Mouse (Mus musculus) embryo, embryonic 9.5 days (tissue): ENCODE measurements around the gene Tbc1d1.

ENCODE experiments used
- DNase-seq: peaks from one replicate; pipeline ENCODE4 v3.0.0-alpha.2; 2017; ENCODE audit errors: extremely low spot score

Gene Tbc1d1

DNA sequence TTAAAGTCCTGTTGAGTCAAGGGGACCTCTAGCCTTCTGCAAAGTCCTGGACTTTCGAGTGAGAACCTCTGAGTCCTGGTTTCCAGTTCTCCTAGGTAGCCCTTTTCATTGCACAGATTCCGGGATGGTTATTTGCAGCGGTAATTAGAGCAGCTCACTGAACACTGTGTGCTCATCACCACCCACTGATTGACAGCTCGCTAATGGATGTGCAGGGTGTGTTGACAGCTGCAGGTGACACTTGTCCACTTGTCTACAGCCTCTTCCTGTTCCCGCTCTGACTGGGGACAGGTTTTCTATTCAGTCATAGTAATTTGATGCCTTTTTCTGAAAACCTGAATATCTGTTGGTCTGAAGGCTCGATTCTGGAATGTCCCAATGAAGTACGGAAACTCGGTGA is 50.8 kb downstream of the Tbc1d1 start:
- no peak for DNase-seq

DNA sequence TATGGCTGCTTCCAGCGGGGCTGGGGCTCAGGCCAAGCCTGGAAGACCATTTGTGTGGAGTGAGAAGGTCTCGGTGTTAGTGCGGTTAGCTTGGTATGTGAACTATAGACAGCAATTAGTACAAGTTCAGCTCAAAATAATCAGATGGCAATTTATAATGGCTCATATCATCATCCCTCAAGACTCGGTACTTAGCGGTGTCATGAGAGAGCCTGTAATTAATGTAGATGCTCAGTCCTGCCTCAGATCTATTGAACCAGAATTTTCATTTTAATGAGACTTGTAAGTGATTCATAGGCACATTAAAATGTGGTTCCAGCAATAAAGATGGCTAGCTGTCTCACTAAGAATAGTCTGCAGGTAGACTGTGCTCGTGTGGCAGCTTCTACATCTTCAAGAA is 51.7 kb downstream of the Tbc1d1 start:
- no peak for DNase-seq

DNA sequence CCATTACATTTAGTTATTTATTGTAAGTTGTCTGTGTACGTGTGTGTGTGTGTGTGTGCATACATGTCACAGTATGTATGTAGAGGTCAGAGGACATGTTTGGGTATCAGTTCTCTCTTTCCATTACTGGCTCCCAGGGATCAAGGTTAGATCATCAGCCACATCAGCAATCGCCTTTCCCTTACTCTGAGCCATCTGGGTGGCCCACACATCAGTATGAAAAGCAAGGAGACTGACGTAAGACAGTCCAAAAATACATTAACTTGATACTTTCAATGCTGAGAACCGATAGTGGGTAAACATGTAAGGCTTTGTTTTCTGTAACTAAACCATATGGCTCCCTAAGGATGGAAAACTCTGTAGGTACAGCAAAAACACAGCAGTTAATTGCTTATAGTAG is 54.7 kb downstream of the Tbc1d1 start:
- DNase-seq = no peak

DNA sequence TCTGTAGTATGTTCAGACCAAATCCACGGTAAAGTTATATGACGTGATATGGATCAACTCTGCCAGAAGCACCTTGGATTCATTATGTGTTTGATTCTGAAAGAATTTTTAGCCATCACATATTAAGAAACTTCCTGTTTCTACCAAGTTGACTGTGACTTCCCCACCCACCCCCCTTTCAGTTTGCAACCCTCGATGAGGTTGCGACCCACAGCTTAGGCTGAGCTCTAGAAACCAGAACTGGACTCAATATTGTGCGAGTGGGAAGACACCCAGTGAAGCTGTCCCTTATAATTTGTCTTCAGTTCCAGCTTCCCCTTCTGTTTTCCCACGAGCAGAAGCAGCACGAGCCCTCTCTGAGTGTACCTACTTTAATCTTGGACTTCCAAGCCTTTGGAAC is 55.2 kb downstream of the Tbc1d1 start:
- no peak for DNase-seq

DNA sequence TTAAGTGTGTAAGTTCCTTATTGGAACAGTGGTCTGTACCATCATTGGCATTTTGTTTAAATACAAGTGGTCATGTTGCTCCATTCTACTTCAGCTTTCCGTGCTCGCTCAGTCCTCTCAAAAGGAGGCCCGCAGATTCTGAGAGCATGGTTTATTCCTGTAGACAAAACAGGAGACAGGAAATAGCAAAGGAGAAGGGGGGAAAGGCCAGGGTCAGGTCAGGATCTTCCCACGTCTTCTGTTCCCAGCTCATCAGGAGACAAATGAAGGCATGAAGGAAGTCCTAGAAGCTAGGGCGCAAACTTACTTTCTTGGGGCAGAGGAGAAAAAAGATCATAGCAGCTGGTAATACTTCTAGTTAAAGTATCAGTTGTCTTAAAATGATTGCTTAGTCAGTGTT is 56.1 kb downstream of the Tbc1d1 start:
- DNase-seq = no peak

DNA sequence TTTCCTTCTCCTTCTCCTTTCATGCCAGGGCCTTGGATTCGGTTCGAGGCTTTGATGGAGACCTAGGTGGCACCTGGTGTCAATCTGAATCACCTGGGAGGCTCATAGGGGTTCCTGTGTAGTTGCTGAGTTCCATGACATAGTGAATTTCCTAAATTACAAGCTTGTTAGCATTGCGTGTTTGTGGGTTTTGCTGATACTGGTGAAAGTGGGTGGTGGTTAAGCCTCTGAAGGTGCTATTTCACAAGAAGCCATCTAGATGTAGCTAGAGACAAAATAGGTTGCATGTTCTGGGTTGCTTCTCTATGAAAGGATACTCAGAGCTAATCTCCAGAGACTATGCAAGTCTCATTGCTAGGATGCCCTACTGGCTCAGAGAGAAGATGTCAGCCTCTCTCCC is 56.5 kb downstream of the Tbc1d1 start:
- no peak for DNase-seq

DNA sequence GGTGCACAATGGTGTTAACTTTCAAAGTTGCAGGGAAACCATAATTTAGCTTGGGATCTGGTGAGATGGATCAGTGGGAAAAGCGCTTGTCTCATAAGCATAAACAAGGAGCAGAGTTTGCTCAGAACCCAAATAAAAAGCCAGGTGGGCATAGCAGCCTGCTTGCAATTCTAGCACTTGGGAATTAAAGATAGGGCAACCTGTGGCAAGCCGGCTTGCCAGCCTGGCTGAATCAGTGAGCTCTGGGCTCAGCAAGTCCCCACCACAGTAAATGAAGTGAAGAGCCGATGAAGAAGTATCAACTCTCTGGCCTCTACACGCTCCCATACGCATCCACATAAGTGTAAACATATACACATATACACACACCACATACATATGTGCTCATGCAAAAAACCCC is 59.7 kb downstream of the Tbc1d1 start:
- DNase-seq = no peak

DNA sequence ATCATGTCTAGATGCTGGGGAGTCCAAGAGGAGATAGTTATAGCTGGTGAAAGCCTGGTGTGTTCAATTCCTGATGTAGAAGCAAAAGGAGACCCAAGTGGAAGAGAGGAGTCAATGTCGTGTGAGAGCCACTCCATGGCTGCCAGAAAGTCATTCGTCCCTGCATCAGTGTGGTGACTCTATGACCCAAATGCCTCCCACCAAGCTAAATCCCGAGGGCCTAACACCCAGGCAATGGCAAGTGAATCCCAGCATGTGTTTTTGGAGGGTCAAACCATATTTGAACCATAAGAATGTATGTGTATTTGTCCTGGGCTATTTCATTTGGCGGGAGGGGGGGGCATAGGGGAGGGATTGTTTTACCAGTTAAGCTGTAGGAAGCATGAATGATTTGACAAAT is 60.2 kb downstream of the Tbc1d1 start:
- no peak for DNase-seq

DNA sequence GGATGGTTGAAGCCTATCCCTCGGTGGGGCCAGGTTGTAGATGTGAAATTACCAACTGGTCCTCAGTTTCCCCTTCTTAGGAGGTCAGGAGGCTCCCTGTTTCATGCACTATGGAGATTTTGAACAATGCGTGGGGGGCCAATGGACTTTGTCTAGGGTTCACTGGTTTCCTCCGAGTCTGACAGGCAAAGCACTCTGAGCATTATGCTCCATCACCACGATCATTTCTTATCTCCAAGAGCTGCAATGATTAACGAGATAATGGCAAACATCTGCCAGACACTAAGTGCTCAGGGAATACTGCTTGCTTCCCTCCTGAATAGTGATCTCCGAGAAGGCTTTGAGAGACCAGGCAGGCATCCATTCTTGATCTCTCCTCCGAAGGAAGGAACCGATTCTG is 61.2 kb downstream of the Tbc1d1 start:
- no peak for DNase-seq

DNA sequence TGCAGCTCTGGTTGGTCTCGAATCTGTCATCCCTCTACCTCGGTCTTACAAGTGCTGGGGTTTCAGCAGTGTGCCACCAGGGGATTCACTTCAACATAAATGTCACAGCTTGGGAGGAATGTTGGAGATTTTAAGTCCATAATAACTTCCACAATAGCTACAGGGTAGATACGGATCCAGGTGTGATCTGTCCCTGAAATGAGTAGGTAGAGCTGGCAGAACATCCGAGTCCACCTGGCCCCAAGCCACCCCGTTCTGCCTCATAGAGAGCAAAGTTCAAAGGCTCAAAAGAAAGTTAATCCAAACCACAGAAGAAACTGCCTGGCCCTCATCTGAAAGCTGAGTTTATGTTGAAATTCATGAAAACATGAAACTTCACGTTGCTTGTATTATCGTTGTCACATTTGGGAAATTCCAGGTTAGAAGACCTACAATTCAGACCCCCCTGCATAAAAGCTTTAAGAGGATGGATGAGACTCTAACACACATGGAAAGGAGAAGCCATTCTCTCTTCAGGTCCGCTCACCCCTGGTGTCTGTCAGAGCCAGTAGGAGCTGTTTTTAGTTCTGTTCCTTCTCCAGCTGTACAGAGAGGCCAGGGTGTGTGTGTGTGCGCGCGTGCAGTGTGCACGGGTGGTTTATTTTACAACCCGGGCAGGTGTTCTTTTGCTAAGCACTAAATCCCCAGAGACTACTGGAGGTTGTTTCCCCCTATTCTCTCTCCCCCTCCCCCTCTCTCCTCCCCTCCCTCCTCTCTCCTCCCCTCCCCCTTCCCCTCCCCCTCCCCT is 61.9 kb downstream of the Tbc1d1 start:
- no peak for DNase-seq

DNA sequence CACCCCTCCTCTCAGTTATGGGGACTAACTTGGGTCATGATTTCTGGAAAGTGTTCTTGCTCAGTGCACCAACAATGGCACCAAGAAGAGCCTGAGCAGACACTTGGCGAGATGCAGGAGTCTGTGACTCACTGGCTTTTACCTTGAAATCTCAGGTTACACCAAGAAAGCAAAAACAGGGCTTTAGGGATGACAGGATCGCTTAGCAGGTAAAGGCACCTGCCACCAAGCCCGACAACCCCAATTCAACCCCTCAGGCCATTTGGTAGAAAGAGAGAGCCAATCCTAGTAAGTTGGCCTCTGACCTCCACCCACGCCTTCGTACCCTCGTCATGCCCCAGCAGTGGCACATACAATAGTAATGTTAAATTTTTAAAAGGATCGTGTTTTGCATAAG is 62.5 kb downstream of the Tbc1d1 start:
- DNase-seq = no peak

DNA sequence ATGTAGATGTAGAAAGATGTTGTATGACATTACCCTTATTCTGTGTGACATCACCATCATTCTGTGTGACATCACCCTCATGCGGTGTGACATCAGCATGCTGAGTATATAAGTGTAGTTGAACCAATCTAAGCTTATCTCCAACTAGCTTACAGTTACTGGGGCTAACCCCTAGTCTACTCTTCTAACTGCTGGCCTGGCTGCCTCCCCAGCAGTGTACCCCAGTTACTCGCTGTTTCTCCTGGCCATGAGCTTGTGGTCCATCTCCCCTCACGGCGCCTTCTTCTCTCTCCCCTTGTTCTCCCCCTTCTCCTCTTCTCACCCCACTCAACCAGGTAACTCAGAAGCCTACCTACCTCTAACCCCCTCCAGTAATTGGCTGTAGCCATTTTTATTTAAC is 64.7 kb downstream of the Tbc1d1 start:
- no peak for DNase-seq

DNA sequence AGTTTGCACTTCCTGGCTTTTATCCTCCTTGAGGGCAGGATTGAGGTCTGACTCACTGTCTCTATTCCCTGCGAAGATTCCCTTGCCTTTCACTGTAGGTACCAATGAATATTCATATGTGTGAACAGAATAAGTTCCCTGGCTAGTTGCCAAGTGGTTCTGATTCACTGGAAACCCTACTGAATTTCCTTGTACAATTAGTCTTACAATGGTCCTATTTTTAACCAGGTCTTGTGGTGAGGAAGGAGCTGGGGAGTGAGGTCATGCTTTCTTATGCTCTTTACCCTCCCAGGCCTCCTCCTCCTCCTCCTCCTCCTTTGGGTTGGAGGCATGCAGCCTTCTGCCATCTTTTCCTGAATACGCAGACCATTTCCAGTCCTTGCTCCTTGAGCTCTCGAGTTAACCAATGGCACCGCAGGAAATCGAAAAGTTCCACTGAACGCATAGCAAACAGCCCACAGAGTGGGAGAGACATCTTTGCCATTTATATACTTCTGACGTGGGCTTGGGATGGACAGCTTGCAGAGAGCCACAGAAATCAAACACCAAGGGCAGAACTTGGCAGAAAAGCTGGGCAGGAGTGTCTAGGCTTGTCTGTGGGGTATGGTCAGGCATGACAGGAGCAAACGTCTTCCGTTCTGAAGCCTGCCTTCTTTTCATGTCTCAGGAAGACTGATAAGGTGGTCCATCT is 68.8 kb downstream of the Tbc1d1 start:
- DNase-seq = no peak

DNA sequence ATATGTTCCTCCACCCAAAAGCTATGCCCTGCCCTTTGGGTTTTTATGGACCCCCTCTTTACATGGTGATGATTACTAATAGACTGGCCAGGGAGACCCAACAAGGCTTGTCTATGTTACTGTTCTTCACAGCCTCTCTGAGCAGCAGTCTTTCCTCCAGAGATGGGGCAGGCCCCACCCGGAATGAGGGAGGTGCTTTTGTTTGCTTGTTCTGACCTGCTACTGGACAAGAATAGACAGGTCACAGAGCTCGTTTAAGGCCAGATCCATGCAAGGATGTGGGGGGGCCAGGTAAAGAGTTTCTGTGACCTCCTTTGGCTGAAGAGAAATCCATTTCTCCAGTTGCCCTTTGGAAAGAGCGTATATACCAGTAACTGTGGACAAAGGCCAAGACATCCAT is 72.1 kb downstream of the Tbc1d1 start:
- DNase-seq = no peak

DNA sequence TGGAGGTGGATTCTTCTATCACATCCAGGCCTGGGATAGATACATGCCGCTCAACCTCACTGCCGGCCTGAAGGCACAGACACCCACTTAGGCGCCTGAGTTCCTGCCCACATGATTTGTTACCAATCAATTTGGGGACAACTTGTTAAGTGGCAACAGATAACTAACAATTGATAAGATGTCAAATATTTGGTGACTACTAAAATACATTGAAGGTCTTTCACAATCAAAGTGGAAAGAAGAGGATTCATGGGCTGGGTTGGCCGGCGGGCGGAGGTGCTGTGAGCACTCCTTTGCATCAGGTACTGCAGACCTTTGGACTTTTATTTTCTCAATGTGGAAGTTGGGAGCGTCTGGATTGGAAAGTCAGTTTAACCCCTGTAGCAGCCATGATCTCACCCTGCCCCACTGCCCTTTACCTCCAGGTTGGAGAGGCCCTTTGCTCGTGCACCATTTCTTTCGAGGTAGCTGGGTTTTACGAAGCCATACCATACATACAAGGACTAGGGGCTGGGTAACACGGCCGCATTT is 73.3 kb downstream of the Tbc1d1 start:
- DNase-seq = no peak

DNA sequence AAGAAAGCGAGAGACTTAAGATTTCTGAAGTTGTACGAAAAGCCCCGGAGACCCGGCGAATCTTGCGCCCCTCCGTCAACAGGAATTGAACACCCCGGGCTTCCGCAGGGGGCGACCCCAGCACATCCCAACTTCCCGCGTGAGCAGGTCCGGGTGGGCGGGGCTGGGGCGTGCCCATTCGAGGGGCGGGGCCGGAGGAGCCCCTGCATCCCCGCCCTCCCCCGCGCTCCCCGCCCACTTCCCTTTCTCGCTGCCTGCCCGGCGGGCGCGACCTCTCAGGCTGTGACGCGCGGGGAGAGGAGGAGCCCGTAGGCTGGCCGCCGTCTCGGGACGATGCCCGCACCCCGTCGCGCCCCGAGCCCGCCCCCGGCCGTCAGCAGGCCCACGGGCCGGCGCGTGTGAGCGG is 74.0 kb downstream of the Tbc1d1 start:
- peak; percentile 99 for DNase-seq

DNA sequence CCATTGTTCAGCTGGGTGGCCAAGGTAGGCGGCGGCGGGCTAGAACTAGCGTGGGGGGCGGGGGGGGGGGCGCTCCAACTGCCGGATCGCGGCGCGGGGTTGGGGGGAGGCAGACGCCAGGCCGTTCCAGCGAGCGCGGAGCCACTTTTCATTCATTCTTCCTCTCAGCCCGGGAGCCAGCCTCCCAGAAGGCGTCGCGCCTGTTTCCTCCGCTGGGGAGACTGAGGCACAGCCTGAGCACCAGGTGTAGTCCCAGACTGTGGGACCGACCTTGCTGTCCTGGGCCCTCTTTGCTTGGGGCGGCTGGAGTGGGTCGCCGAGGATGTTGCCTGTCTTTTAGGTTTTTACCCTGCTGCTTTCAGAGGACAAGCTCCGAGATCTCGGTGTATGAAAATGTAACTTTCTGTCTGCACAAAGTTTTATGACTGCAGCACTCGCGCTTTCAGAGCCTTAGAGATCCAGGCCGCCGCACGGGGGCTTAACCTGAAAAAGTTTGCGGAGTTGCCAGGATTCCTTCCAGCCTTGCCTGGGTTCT is 74.5 kb downstream of the Tbc1d1 start:
- peak; percentile 54 for DNase-seq

DNA sequence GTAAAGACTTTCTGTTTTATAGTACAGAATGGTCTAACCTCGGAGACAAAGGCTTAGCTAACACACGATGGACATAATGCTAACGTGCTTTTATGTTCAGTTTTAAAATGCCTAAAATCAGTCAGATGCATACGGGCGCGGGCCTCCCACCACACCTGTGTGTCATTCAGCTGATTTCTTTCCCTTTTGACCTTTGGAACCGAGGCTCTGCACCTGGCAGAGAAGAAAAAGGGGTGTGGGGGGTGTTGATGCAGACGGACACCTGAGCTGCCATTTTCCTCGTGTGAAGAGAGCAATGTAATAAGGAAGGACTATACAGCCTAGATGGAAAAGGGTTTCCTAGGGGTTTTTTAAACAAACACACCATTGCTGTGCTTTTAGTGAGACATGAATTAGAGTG is 76.8 kb downstream of the Tbc1d1 start:
- no peak for DNase-seq

DNA sequence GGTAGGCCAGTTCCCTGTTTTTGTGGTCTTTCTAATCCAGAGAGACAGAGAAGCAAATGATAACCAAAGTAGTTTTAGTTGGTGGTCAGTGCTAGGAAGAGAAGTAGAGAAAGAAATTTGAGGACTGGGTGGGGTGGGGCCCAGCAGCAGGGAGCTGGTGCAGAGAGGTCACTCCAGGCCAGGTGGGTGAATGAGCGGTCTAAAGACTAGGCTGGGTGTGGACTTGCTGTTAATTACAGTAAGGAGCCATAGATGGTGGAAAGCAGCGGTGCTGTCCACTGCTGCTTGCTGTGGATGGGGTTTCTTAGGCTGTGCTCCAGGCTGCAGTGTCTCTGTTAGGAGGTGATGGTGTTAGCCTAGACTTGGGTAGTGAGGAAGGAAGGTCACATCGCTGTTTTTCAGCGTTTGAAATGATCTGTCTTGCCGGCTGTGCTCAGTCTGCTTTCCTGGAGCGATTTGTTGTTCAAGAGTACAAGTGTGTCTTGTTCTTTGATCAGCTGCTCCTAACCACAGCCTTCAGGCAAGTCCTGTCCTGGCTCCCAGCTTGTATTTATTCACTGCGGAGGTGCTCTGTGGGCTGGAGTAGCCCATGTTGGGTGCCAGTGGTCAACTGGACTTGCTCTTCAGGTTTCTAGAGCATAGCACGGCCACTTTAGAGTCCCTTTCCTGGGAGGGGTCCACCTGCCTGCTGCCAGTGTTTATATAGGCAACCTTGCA is 78.3 kb downstream of the Tbc1d1 start:
- no peak for DNase-seq

DNA sequence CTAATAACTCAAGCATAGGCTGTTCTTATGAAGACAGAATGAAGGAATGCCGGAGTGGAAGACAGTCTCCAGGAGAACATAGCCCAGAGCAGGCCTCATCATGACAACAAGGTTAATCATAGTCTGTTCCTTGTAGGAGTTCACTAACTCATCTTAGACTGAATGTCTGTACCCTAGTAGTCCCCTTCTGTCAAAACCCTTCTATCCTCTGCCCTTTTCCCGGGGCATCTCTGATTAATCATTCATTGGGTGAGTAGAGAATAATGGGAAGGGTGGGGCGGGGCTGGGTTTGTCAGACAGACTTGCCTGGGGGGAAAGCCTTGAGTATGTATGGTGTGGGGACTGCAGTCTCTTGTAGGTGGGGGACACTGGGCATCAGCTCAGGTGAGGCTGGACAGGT is 79.1 kb downstream of the Tbc1d1 start:
- DNase-seq = no peak

DNA sequence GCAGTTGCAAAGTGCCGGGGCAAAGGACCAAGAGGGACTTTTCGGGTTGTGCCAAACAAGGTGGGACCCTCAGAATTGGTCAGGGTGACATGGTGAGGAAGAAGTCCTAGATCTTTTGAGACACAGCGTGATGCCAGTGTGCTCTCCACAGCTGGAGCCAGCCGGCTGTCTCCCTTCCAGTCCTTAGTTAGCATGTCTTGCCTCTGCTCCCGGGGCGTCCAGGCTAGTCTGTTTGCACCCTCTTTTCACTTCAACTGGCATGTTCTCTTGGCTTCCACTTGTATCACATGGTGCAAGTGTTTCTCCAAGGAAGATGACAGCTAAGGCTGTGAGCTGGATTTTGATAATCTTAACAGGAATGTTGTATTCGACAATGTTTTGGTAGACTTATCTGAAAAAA is 80.5 kb downstream of the Tbc1d1 start:
- DNase-seq = no peak

DNA sequence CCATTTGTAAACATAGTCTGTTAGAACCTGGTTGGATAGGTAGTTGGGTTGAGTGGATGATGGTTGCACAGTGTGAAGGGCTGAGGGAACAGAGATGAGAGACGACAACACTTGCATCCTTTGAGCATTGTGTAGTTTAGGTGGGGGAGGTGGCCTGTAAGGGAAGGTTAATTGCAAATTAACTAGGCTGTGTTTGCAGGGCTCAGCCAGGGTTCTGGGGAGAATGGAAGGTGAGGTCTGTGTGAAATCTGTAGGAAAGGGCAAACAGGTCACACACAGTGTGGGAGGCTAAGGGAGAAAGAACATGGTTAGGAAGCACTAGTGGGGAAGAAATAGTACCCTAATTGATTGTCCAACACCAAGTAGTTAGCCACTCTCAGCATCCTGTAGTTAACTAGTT is 81.2 kb downstream of the Tbc1d1 start:
- DNase-seq = no peak

DNA sequence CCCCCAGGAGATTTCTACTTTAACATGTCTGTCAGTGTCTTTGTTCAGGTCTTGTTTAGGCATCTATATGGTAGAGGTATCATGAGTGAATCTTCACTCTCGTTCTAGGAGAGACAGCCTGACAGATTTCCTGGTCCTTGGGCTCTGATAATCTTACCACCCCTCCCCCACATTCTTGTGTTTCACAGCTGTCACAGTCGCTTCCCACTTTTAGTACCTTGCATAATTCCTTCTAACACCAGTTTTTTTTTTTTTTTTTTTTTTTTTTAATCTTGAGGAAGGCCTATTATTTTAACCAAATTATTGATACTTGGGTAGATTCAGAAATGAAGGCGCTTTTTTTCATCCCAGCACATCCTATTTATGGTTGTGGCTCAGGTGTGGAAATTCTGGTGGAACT is 81.6 kb downstream of the Tbc1d1 start:
- DNase-seq = no peak
